Mouse (Mus musculus) yolk sac, embryonic 10.5 days (tissue): ENCODE data around the gene Reps1.
A peak's percentile ranks its signal among the peaks of the same experiment; 100 is the strongest.

Experiments used
- DNase-seq: peaks from one replicate; pipeline ENCODE4 v3.0.0-alpha.2; 2017; ENCODE audit warnings: low spot score

Reps1 gene

DNA sequence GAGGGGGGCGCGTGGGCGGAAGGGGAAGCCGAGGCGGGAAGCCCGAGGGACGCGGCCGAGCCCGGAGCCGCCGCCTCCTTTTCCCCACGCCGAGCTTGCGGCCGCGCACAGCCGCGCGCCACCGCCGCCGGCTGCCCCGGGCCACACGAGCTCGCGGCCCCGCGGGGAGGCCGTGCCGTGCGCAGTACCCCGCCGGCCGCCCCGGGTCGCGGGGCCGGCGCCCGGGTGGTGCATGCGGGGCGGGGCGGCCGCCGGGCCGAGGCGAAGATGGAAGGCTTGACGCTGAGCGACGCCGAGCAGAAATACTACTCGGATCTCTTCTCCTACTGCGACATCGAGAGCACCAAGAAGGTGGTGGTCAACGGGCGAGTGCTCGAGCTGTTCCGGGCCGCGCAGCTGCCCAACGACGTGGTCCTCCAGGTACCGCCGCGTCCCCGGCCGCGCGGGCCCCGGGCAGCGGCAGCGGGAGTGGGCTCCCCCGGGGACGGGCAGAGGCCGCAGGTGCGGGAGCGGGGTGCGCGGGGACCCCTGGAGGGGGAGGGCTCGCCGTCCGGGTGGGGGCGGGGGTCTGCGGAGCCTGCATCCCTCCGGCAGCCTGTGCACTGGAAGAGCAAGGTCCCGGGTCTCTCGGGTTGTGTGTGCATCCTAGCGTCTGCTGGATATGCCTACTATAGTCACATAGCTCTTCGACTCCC lies at the start of gene Reps1:
Gene Reps1, plus strand, starts transcription at position 166 of the 695 bp plus-strand sequence.
- DNase-seq = peak; percentile 61

DNA sequence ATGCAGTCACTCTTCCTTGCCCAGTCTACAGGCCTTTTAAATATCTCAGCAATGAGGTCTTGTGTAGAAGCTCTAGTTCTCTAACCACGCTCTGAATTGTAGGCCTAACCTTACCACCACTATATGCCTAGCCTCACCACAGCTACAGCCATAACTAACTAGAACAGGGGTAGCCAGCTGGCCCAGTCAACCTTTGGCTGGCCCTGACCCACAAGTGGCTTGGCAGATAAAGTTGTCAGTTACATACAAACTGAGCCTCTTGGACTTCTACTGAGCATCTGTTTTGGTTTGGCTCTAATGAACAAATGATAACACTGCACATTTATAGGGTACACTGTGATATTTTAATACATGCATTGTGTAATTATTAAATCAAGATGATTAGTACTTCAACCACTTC lies 48.9 kb upstream of the Reps1 start:
- no peak for DNase-seq

GRCm38 (mm10) chr10:18007243-18007642 lies 48.4 kb upstream of the Reps1 start:
- no peak for DNase-seq

GRCm38 (mm10) chr10:18008118-18008517 lies 47.5 kb upstream of the Reps1 start:
- no peak for DNase-seq

GRCm38 (mm10) chr10:18009744-18010143 lies 45.9 kb upstream of the Reps1 start:
- no peak for DNase-seq

GRCm38 (mm10) chr10:18011761-18012160 lies 43.9 kb upstream of the Reps1 start:
- DNase-seq = no peak

- DNase-seq = no peak
Observed at GRCm38 (mm10) chr10:18020443-18020842, 35.2 kb upstream of the Reps1 start.

DNA sequence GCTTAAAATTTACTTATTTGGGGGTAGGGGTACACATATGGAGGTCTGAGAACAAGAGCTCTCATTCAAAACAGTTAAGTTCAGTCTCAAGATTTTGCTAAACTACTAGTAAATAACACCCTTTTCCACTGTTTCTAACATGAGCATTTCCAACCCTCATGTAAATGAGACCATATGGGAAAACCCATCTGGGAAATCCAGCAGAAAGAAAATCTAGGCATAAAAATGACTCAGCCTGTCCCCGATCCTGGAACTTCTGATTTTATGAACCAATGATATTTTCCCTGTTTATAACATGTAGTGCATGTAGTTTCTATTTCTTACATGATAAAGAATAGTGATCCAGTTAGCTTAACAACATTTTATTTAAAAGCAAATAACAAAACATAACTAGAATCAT lies 34.8 kb upstream of the Reps1 start:
- DNase-seq = no peak

DNA sequence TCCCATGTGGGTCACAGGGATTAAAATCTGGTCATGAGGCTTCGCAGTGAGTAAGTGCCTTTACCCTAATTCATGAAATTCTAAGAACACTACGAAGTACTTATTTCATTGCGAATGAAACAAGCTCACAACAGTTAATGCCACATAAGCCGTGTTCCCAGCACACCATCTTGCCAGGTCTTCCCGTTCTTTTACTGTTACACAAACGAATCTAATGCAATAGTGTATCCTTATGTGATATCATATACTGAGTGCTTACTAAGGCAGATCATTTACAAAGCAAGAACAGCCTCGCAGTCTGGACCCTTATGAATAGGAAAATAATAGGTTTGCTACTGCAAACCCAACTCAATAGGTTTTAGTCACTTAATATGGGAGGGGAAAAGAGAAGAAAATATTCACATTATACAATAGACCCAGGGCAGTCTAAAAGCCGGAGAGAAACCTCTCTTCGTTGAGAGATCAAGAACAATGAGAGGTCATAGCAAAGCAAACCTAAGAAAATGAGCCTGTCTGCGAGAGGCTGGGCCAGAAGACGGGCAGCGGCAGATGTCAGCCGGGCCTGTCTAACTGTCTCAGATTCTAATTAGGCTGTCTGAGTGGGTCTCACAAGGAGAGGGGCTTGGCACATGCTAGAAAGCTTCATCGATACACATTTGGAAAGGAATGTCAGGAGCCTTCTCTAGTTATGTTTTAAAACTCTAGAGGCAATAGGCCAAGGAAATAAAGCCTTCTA lies 33.9 kb upstream of the Reps1 start:
- no peak for DNase-seq

- peak; percentile 79 for DNase-seq
Observed at GRCm38 (mm10) chr10:18022312-18022711, 33.3 kb upstream of the Reps1 start.

GRCm38 (mm10) chr10:18022741-18023347 lies 32.8 kb upstream of the Reps1 start, which contains the start of gene Abracl:
Gene Abracl, minus strand, starts transcription at chr10:18023288.
- DNase-seq = peak; percentile 91

- DNase-seq = no peak
Observed at GRCm38 (mm10) chr10:18034408-18034807, 21.3 kb upstream of the Reps1 start.

- DNase-seq = no peak
Observed at GRCm38 (mm10) chr10:18036849-18037248, 18.8 kb upstream of the Reps1 start.

- DNase-seq = no peak
Observed at GRCm38 (mm10) chr10:18046380-18046779, 9.3 kb upstream of the Reps1 start.

- DNase-seq = peak; percentile 84
Observed at GRCm38 (mm10) chr10:18047380-18048146, 8.1 kb upstream of the Reps1 start.

- DNase-seq = peak; percentile 88
Observed at GRCm38 (mm10) chr10:18055009-18055695, 509 bp upstream of the Reps1 start.

GRCm38 (mm10) chr10:18056391-18056745 lies 707 bp downstream of the Reps1 start:
- DNase-seq = no peak

GRCm38 (mm10) chr10:18058681-18059338 lies 3.1 kb downstream of the Reps1 start:
- DNase-seq = no peak

- no peak for DNase-seq
Observed at GRCm38 (mm10) chr10:18059807-18060206, 4.1 kb downstream of the Reps1 start.

- no peak for DNase-seq
Observed at GRCm38 (mm10) chr10:18060778-18061177, 5.1 kb downstream of the Reps1 start.

- DNase-seq = no peak
Observed at GRCm38 (mm10) chr10:18061533-18061932, 5.9 kb downstream of the Reps1 start.
